Mouse (Mus musculus) CH12.LX (cell line): ENCODE data around the gene Fbrsl1. TPM values are rescaled to one million over a fixed set of nuclear protein-coding genes. Genes with fewer than 3 reads are reported as not detected.

Experiments
- DNase-seq: peaks from one replicate; pipeline ENCODE4 v3.0.0-alpha.2; 2013; ENCODE audit errors: extremely low read depth
- H3K27ac ChIP-seq: 2 replicates; pipeline ENCODE4 v1.5.1; 2012; ENCODE audit warnings: low read depth, mild to moderate bottlenecking, control low read depth, moderate library complexity; ENCODE audit not compliant: insufficient read depth
- H3K27me3 ChIP-seq: replicated peaks from 2 replicates; pipeline ENCODE3; 2012; ENCODE audit warnings: inconsistent platforms
- H3K36me3 ChIP-seq, 2 experiments: replicated peaks in 1 of 2; 2 replicates each; pipeline versions ENCODE3 to v1.6.1; 2012; ENCODE audit warnings: inconsistent platforms in 1 of 2, low read length in 1 of 2, mild to moderate bottlenecking in 1 of 2, mixed read lengths in 1 of 2, moderate library complexity in 1 of 2; ENCODE audit not compliant: control insufficient read depth in 1 of 2, insufficient read depth in 1 of 2
- H3K4me1 ChIP-seq, 2 experiments: 2 replicates each; pipeline ENCODE4 v1.6.1; 2012; ENCODE audit warnings: inconsistent platforms in 1 of 2, moderate library complexity in 1 of 2; ENCODE audit not compliant: insufficient read depth in 2 of 2, control insufficient read depth in 1 of 2
- H3K4me2 ChIP-seq: 2 replicates; pipeline ENCODE4 v1.6.1; 2012; ENCODE audit warnings: low read depth, mild to moderate bottlenecking, control low read depth; ENCODE audit not compliant: poor library complexity, insufficient read depth, severe bottlenecking
- H3K4me3 ChIP-seq, 3 experiments: fragments of 150-350 bp in 1 of 3; sonication (generic) in 1 of 3; replicated peaks in 1 of 3; 2 replicates each; pipeline versions ENCODE3 to v1.5.1; 2011 to 2012; ENCODE audit warnings: low read depth in 2 of 3, low read length in 2 of 3, mild to moderate bottlenecking in 2 of 3, moderate library complexity in 2 of 3, control low read depth in 1 of 3, improper control_type of control experiment in 1 of 3, inconsistent platforms in 1 of 3, mixed read lengths in 1 of 3; ENCODE audit not compliant: poor library complexity in 1 of 3
- H3K79me2 ChIP-seq: replicated peaks from 2 replicates; pipeline ENCODE4 v1.6.1; 2012; ENCODE audit warnings: mild to moderate bottlenecking, moderate library complexity; ENCODE audit not compliant: control insufficient read depth, poor library complexity, insufficient read depth, severe bottlenecking; ENCODE audit errors: extremely low read depth
- H3K9ac ChIP-seq: 2 replicates; pipeline ENCODE4 v1.6.1; 2012; ENCODE audit warnings: low read depth, mild to moderate bottlenecking, control low read depth, moderate library complexity; ENCODE audit not compliant: insufficient read depth
- H3K9me3 ChIP-seq: replicated peaks from 2 replicates; pipeline ENCODE3; 2012; ENCODE audit warnings: low read length, inconsistent platforms, mixed read lengths
- BHLHE40 ChIP-seq: IDR thresholded peaks from 2 replicates; pipeline ENCODE4 v1.6.1; 2011; ENCODE audit warnings: mild to moderate bottlenecking, low read depth, low read length, improper control_type of control experiment
- CHD2 ChIP-seq: IDR thresholded peaks from 2 replicates; pipeline ENCODE4 v1.6.1; 2011; ENCODE audit warnings: low read length, improper control_type of control experiment
- CTCF ChIP-seq, 2 experiments: IDR thresholded peaks in 1 of 2; conservative IDR thresholded peaks in 1 of 2; 2 replicates each; pipeline ENCODE4 v1.5.1; 2011 to 2012; ENCODE audit warnings: low read depth in 2 of 2, low read length in 2 of 2, improper control_type of control experiment in 1 of 2, inconsistent platforms in 1 of 2, mild to moderate bottlenecking in 1 of 2, moderate library complexity in 1 of 2
- EP300 ChIP-seq: IDR thresholded peaks from 2 replicates; pipeline ENCODE4 v1.6.1; 2011; ENCODE audit warnings: low read length, improper control_type of control experiment
- ETS1 ChIP-seq: conservative IDR thresholded peaks from 2 replicates; pipeline ENCODE4 v1.6.1; 2012; ENCODE audit warnings: low read depth, mild to moderate bottlenecking, inconsistent platforms, low read length, improper control_type of control experiment, moderate library complexity
- HCFC1 ChIP-seq: IDR thresholded peaks from 2 replicates; pipeline ENCODE4 v1.6.1; 2012; ENCODE audit warnings: low read depth, mild to moderate bottlenecking, inconsistent platforms, low read length, improper control_type of control experiment
- IRF4 ChIP-seq: IDR thresholded peaks from 2 replicates; pipeline ENCODE4 v1.6.1; 2014; ENCODE audit warnings: low read depth, mild to moderate bottlenecking, inconsistent platforms, low read length, improper control_type of control experiment
- JUN ChIP-seq: IDR thresholded peaks from 2 replicates; pipeline ENCODE4 v1.6.1; 2011; ENCODE audit warnings: low read depth, mild to moderate bottlenecking, low read length, improper control_type of control experiment, moderate library complexity; ENCODE audit not compliant: insufficient read depth
- JUND ChIP-seq: conservative IDR thresholded peaks from 2 replicates; pipeline ENCODE4 v1.6.1; 2011; ENCODE audit warnings: low read depth, low read length, improper control_type of control experiment
- KAT2A ChIP-seq: IDR thresholded peaks from 2 replicates; pipeline ENCODE4 v1.6.1; 2012; ENCODE audit warnings: low read length, improper control_type of control experiment, inconsistent platforms; ENCODE audit not compliant: insufficient replicate concordance
- MAFK ChIP-seq: IDR thresholded peaks from 2 replicates; pipeline ENCODE4 v1.6.1; 2011; ENCODE audit warnings: low read length, improper control_type of control experiment; ENCODE audit not compliant: insufficient replicate concordance
- MAX ChIP-seq: IDR thresholded peaks from 2 replicates; pipeline ENCODE4 v1.6.1; 2011; ENCODE audit warnings: low read length, improper control_type of control experiment
- MAZ ChIP-seq: IDR thresholded peaks from 2 replicates; pipeline ENCODE4 v1.6.1; 2012; ENCODE audit warnings: low read depth, mild to moderate bottlenecking, inconsistent platforms, low read length, improper control_type of control experiment, moderate library complexity
- MXI1 ChIP-seq: IDR thresholded peaks from 2 replicates; pipeline ENCODE4 v1.6.1; 2011; ENCODE audit warnings: mild to moderate bottlenecking, low read depth, low read length, improper control_type of control experiment
- NELFE ChIP-seq: IDR thresholded peaks from 2 replicates; pipeline ENCODE4 v1.6.1; 2011; ENCODE audit warnings: low read depth, low read length, improper control_type of control experiment
- NRF1 ChIP-seq: IDR thresholded peaks from 2 replicates; pipeline ENCODE4 v1.6.1; 2014; ENCODE audit warnings: low read depth, mild to moderate bottlenecking, inconsistent platforms, low read length, improper control_type of control experiment, moderate library complexity
- RAD21 ChIP-seq: IDR thresholded peaks from 2 replicates; pipeline ENCODE4 v1.6.1; 2011; ENCODE audit warnings: low read depth, mild to moderate bottlenecking, low read length, improper control_type of control experiment, moderate library complexity
- TBP ChIP-seq: conservative IDR thresholded peaks from 2 replicates; pipeline ENCODE4 v1.6.1; 2011; ENCODE audit warnings: low read depth, low read length, improper control_type of control experiment
- TCF12 ChIP-seq: IDR thresholded peaks from 2 replicates; pipeline ENCODE4 v1.6.1; 2014; ENCODE audit warnings: low read depth, mild to moderate bottlenecking, inconsistent platforms, low read length, improper control_type of control experiment
- USF2 ChIP-seq: conservative IDR thresholded peaks from 2 replicates; pipeline ENCODE4 v1.6.1; 2011; ENCODE audit warnings: low read depth, low read length, improper control_type of control experiment
- dilution Hi-C: fragments of 300-500 bp; cut with MboI; formaldehyde crosslinking; loops from 2 replicates; pipeline ENCODE4 v1.14.3; 2020; ENCODE audit warnings: low sequenced_read_pairs; ENCODE audit not compliant: extremely low pct_unique_long_range_greater_than_20kb, extremely low pct_ligation_motif_present
- in situ Hi-C: fragments of 300-500 bp; cut with MboI; formaldehyde crosslinking; loops from 3 replicates; pipeline ENCODE4 v1.14.3; 2019; ENCODE audit warnings: low sequenced_read_pairs, low pct_ligation_motif_present, low pct_unique_long_range_greater_than_20kb, mixed read lengths
- polyA plus RNA-seq: library from polyadenylated mRNA; unstranded; fragments of >175 nt; gene quantifications from 2 replicates; pipeline ENCODE4 v1.2.1, GENCODE M21; 2012; ENCODE audit warnings: low read depth; ENCODE audit not compliant: insufficient read length
- total RNA-seq, 2 experiments: library from RNA; depleted of rRNA; stranded (reverse); fragments of 300-350 nt in 1 of 2; fragments of >200 nt in 1 of 2; gene quantifications; 2 replicates each; pipeline ENCODE4 v1.2.3; 2012 to 2014

The Fbrsl1 gene
- total and polyA plus RNA-seq, 3 experiments, result 3.0 to 32.0 (median 9.8) TPM

GRCm38 (mm10) chr5:110417756-110418522 is 30.4 kb downstream of the Fbrsl1 start:
- Histone ChIP-seq H3K4me2 (no peak overlapping the region), H3K36me3 (peaks cover 15 to 62% of the 10 kb centered on the region in 2 experiments), H3K9me3 (no peaks in the 10 kb centered on the region), H3K4me1 (peaks cover 18 to 54% of the 10 kb centered on the region in 2 experiments), H3K27me3 (no peaks in the 10 kb centered on the region), H3K9ac (no peak overlapping the region), H3K27ac (no peak overlapping the region), H3K4me3 (no peak overlapping the region), H3K79me2 (no peaks in the 10 kb centered on the region)
- no peak for DNase-seq
- no peak for TF ChIP-seq USF2
- in situ Hi-C loops, result no loop called here
- dilution Hi-C loops, result no loop called here

DNA sequence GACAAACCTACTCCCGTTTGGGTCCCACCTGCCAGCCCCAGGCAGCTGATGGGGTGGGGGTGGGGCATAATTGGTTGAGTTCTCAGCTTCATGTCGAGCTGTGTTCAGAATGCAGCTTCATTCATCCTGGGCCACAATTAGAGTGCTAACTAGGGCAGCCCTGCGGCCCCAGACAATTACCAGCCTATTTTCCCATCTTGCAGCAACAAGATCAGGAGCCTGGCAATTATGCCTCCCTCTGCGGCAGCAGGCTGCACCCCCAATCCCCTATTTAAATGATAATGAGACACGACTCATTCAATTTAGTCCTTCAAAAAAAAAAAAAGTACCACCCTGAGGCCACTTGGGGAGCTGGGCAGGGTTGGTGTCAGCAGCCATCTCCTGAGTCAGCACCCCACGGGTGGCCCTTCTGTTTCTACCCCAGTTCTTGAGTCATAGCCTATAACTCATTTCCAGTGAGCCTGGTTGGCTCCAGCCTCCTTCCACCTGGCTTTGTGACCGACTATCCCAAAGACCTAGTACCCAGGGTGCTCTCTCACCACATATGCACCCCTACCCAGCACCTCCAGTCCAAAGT is 31.4 kb downstream of the Fbrsl1 start:
- Histone ChIP-seq H3K9ac (no peak overlapping the region), H3K79me2 (no peaks in the 10 kb centered on the region), H3K9me3 (no peaks in the 10 kb centered on the region), H3K27me3 (no peaks in the 10 kb centered on the region), H3K36me3 (peaks cover 16 to 63% of the 10 kb centered on the region in 2 experiments), H3K4me3 (no peak overlapping the region), H3K4me2 (no peak overlapping the region), H3K4me1 (peaks cover 17 to 48% of the 10 kb centered on the region in 2 experiments), H3K27ac (no peak overlapping the region)
- DNase-seq, result no peak
- in situ Hi-C loops, result no loop called here
- dilution Hi-C loops, result no loop called here
- TF ChIP-seq MAX, result no peak

DNA sequence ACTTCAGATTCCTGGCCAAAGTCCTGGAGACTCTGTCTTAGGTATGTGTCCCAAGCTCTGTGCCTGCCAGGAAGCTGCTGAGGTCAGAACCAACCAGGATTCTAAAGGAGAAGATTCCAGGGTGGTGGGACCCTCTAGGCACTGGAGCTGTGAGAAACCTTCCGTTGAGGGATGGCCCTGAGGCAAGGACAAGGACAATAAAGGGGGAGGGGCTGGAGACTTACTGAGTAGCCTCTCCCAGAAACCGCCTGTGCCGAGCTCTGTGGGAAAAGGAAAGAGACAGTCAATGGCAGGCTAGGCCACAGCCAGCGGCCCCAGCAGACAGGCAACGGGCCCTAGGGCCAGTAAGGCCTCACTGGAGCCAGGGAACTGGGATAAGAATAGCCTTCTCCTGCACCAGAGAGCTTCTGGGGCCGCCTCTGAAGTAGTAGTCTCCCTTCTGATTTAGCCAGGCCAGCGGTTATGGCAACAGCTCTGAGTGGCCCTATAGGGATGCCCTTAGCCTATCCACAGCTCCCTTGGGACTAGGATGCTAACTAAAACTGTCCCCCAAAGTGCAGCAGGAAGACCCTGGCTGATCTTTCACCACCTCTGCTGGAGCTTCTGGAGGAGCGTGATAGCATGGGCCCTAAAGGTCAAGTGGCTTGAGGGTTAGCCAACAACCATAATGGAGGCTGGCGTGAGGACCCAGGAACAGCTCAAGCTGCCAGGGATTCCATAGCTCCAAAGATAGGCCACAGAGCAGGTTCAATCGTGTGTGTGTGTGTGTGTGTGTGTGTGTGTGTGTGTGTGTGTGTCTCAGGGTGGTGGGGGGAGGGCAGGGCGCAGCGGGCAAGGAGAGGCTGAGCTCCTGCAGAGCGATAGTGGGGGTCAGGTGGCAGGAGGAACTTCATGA is 32.2 kb downstream of the Fbrsl1 start:
- Histone ChIP-seq H3K4me3 (no peak overlapping the region), H3K36me3 (peaks cover 21 to 67% of the 10 kb centered on the region in 2 experiments), H3K9me3 (no peaks in the 10 kb centered on the region), H3K27ac (no peak overlapping the region), H3K79me2 (no peaks in the 10 kb centered on the region), H3K4me2 (no peak overlapping the region), H3K4me1 (peaks cover 8 to 39% of the 10 kb centered on the region in 2 experiments), H3K27me3 (no peaks in the 10 kb centered on the region), H3K9ac (no peak overlapping the region)
- no peak for DNase-seq
- in situ Hi-C loops, result no loop called here
- dilution Hi-C loops, result no loop called here
- TF ChIP-seq NRF1 (no peak), HCFC1 (no peak), KAT2A (no peak), RAD21 (no peak), JUN (no peak), TBP (no peak), CTCF (conservative IDR thresholded peaks at IDR 0.05 in 1 of 2, IDR thresholded peaks at IDR 0.05 in 1 of 2; ENCODE audit: low read depth in 2 of 2, low read length in 2 of 2) (no peak), MAFK (no peak), ETS1 (no peak), NELFE (no peak), EP300 (no peak), TCF12 (no peak), MXI1 (no peak), JUND (no peak), BHLHE40 (no peak), IRF4 (no peak), CHD2 (no peak), MAZ (no peak)
